Mouse (Mus musculus): ENCODE measurements at regions not wholly inside any gene's neighbourhood (a gene's known extent, or its start where the extent isn't known, plus 50 kb on each side); places are given as distances from the start of the nearest gene placed in this dataset.
A peak's percentile ranks its signal among the peaks of the same experiment; 100 is the strongest.
"Not testable (repeated sequence)": the region's sequence is repeated elsewhere in the genome, so short reads cannot be mapped to it uniquely, and the experiment has no call there.

GRCm38 (mm10) chr12:107182091-107182655, 306.3 kb upstream of the 3110018I06Rik start:
- DNase-seq: no peak

DNA sequence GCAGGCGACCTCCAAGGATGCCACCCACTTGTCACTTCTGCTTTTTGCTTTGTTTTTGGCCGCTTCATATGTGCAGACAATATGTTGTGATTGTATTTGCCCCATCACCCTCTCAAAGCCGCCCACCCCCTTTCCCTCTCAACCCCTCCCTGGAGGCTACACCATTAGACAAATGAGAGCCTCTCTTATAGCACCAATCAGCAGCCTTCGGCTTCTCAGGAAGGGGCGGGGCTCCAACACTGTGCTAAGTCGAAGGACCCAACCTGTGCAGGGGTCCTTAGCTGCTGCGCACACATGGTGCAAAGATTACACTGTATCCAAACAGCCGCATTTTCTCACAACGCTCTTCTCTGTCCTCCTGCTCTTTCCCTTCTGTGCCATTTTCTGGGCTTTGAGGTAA, 305.1 kb upstream of the 3110018I06Rik start:
- no peak for DNase-seq

- DNase-seq: no peak
These were observed 304.0 kb upstream of the 3110018I06Rik start for GRCm38 (mm10) chr12:107184426-107184825.

DNA sequence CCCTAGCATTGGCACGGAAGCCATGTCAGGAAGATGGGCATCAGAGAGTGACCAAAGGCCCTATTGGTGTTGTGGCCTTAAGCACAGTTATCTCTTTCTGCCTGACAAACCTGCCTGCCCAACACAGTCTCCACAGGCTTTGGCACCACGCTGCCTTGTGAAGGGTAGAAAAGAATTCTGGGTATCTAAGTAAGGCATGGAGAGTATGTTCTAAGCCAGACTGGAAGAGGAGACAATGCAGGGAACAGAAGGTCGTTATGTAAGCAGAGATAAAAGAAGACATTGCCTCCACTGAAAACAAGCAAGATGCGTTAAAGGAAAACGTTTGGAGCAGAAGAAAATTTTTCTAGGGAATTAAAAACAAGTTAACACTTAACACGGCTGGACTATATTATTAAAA, 302.1 kb upstream of the 3110018I06Rik start:
- peak in 1 of 2 experiments; percentile 27 for DNase-seq

GRCm38 (mm10) chr12:107188055-107188454, 300.4 kb upstream of the 3110018I06Rik start:
- no peak for DNase-seq

- DNase-seq: no peak
These were observed 289.9 kb upstream of the 3110018I06Rik start for GRCm38 (mm10) chr12:107198389-107199018.

- no peak for DNase-seq
These were observed 287.5 kb upstream of the 3110018I06Rik start for GRCm38 (mm10) chr12:107200903-107201302.

DNA sequence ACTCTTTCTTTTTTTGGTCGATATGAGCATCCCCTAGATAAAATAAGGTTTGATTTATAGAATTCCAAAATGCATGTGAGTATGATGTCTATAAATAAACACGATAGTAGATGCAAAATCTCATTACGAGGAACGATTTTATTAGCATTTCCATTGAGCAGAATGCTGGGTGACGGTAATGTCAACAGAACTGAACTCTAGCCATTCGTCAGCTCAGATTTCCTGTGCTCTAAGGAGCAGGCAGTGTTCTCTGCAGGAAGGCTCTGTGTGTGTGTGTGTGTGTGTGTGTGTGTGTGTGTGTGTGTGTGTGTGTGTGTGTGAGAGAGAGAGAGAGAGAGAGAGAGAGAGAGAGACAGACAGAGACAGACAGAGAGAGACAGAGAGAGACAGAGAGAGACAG, 279.6 kb upstream of the 3110018I06Rik start:
- DNase-seq: not testable (repeated sequence)

DNA sequence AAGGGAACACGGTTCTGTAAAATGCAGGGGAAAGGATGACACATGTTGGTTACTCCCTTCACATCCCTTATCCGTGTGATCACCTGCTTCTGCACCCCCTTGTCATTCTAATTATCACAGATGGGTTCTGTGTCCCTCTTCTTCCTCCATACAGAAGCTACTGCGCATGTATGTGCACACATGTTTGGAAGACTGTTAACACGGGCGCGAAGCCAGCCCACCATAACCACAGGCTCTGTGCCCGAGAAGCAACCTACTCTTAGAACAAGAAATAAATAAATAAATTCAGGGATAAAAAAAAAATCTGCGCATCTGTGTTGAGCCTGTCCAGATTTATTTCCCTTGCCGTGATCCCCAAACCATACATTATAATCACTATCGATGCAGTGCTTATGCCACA, 275.6 kb upstream of the 3110018I06Rik start:
- DNase-seq: no peak

DNA sequence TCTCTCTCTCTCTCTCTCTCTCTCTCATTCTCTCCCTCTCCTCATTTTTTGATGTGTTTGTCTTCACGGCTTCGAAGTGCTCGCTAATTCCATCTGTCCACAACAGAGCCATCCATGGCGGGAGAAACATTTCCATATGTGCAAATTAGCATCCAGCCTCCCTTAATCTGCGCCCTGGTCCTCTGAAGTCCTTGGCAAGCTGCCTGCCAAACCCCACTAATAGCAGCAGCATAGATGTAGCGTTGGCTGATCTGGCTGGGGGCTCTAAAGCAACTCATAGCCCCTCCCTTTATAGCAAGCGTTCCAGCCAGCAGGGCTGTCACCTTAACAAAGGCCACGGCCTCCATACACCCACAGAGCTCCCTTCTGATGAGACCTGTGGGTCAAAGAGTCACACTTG, 272.3 kb upstream of the 3110018I06Rik start:
- no peak for DNase-seq

DNA sequence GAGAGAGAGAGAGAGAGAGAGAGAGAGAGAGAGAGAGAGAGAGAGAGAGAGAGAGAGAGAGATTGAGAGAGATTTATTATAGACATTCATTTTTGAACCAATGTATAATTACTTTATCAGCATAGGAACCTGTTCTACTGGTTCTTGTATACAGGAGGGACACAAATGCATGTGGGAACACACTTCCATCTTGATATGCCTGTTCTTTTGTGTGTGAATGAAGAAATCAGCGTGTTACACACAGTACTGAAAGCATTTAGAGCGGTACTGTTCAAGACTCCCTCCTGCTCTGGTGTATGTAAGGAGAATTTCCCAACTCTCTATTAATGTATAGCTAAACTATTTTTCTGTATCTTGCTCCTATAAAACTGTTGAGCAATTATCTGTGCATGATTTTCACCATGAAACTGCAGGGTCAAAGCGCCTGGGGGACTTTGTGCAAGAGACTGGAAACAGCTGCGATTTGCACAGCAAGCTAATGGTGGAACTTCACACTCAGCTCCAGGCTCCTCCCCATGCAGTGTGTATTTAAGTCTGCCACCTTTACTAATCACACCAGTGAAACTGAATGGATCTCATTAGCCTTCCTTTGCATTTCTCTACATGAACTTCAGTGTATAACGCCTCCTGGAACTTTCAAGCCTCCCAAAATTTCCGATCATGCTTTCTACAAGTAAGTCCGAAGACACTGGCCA, 267.0 kb upstream of the 3110018I06Rik start:
- DNase-seq: no peak

GRCm38 (mm10) chr12:107222106-107222505, 266.3 kb upstream of the 3110018I06Rik start:
- no peak for DNase-seq

GRCm38 (mm10) chr12:107230097-107230496, 258.3 kb upstream of the 3110018I06Rik start:
- DNase-seq: peak; percentile 66 to 84

DNA sequence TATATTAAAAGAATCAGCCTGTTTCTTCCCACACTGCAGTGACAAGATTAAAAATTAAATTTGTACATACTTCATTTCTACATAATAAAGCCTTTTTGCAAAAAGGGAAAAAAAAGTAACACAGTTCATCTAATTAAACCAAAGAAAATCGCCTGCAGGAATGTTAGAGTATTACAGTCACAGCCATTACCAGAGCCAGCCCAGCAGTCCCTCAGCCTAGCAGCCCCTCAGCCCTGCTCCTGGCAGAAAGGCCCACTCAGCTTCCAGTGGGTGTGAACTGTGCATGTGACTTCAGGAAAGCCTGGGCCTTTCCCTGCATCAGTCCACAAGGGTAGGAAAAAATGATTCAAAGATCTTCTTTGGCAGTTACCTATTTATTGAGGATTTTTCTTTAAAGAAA, 256.8 kb upstream of the 3110018I06Rik start:
- DNase-seq: no peak

- no peak for DNase-seq
These were observed 237.5 kb upstream of the 3110018I06Rik start for GRCm38 (mm10) chr12:107250747-107251470.

DNA sequence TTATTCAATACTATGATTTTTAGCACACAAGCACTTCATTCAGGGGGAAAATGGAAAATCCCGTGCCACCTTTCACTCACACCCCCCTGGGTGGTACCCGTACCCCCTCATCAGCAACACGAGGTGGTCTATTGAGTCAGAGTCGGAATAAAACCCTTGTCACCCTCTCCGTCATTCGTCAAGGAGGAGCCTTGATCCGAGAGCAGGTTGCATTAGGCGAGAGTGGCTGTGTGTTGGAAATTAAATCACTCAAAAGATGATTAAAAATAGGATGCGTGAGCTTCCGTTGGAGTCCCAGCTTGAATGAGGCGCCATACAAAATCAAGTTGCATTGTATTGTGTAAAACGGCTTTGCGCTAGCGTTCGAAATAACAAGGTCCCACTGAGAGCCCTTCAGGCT, 236.5 kb upstream of the 3110018I06Rik start:
- DNase-seq: no peak

- DNase-seq: no peak
These were observed 226.4 kb upstream of the 3110018I06Rik start for GRCm38 (mm10) chr12:107262076-107262475.

DNA sequence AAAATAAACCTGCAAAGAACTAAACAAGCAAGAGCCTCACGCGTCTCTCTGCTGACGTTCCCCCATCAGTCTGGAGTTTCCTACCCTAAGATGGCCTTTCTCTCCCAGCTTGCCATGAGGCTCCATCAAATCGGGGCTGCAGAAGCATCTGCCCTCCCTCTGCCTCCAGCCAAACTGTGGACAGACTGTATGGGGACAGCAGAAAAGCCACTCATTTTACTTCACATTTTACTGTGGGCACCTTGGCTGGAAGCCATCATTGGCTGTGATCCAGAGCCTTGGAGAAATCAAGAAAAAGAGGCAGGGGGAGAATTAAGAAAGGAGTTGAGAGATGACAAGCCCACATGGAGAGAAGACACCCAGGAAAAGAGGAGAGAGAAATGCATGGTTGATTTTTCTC, 225.9 kb upstream of the 3110018I06Rik start:
- DNase-seq: peak in 1 of 2 experiments; percentile 28

GRCm38 (mm10) chr12:107266696-107267095, 221.7 kb upstream of the 3110018I06Rik start:
- peak in 1 of 2 experiments; percentile 13 for DNase-seq

GRCm38 (mm10) chr12:107285622-107286021, 202.8 kb upstream of the 3110018I06Rik start:
- no peak for DNase-seq

DNA sequence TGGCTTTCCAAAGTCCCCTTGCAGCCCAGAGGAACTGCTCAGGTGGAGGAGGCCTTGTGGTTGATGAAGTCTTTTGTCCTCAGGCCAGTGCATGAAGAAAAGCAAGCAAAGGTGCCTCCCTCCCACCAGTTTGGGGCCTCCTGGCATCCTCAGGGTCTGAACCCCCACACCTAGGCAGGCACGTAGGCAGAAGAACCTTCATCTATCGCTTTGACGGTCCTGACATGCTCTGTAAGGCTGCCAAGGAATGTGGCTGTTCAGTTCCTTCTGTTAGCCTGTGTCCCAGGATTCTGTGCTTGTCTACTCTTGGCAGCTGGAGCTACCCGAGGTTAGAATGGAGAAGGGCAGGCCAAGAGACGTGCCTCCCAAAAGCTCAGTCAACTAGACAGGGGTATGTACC, 197.1 kb upstream of the 3110018I06Rik start:
- DNase-seq: no peak

DNA sequence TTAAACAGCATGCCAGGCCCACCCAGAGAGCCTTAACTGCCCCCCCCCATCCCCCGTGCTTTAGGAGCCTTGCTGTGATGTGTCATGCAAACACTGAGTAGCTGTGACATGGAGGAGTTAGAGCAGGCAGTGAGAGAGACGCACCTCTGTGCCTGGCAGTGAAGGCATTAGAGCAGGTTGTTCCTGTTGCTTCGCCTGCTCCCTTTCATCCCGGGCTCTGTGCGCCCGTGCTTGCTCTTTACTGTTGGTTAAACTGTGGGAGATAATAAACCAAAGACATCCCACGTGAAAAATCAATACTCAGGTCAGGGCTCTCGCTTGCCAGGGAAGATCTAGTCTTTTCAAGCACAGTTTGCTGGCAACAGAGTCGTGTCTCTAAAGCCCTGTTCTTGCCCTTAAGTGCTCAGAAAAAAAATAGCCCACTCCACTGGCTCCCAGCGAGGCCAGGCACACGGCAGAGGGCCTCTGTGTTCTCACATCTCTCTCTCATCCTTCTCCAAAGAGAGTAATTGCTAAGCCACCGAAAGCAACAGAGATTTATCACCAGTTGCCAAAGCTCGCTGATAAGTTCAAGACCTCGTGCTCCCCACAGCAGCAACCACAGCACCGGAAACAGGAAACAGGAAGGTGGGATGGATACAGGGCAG, 181.2 kb upstream of the 3110018I06Rik start:
- no peak for DNase-seq

DNA sequence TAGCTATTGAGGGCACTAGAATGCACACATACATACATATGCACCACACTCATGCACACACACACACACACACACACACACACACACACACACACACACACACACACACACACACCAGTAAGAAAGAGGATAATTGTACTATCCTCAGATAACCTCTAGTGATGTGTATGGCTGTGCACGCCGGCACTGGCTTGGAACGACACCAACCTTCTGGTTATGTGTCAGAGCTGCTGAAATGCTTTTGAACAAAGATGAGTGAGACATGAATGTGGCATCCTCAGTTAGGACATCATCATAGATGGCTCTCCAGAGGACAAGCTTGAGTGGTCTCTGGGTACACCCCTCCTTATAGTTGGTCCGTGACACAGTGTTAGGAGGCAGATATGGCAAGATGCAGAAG, 173.0 kb upstream of the 3110018I06Rik start:
- no peak for DNase-seq

Data from cerebellum, postnatal 25 days (tissue).